Mouse (Mus musculus): ENCODE data around the gene Amt. TPM values are rescaled to one million over a fixed set of nuclear protein-coding genes. Genes with fewer than 3 reads are reported as not detected.
"Not testable (repeated sequence)": the region's sequence is repeated elsewhere in the genome, so short reads cannot be mapped to it uniquely, and the experiment has no call there.

The Amt gene
- polyA plus RNA-seq, 1 experiment from 2014 or later = 14.4 TPM

GRCm38 (mm10) chr9:108274476-108275330, 21.9 kb upstream of the Amt start:
- Histone ChIP-seq H3K4me2 (ENCODE audit: low read depth, low read length) (no peak overlapping the region), H3K27ac (ENCODE audit: low read length) (no peak overlapping the region), H3K9me3 (replicated peaks; ENCODE audit: control insufficient read depth, low read length) (no peaks in the 10 kb centered on the region), H3K36me3 (ENCODE audit: control insufficient read depth, insufficient read depth) (no peaks in the 10 kb centered on the region), H3K9ac (ENCODE audit: low read depth, low read length) (no peak overlapping the region), H3K27me3 (ENCODE audit: control insufficient read depth, insufficient read depth, low read depth, low read length) (no peaks in the 10 kb centered on the region), H3K4me3 (ENCODE audit: low read depth, low read length) (no peak overlapping the region), H3K4me1 (ENCODE audit: control insufficient read depth, low read depth, low read length) (peaks cover 6% of the 10 kb centered on the region)
- 55% methylated on average over 5 of the region's 5 CpGs for WGBS (ENCODE audit: insufficient replicate concordance)
- ATAC-seq (ENCODE audit: low read depth) = peak; percentile 72

- H3K9ac ChIP-seq (ENCODE audit: low read depth, low read length) = no peak overlapping the region
- no peak overlapping the region for H3K4me2 ChIP-seq (ENCODE audit: low read depth, low read length)
- H3K9me3 ChIP-seq (replicated peaks; ENCODE audit: control insufficient read depth, low read length) = no peaks in the 10 kb centered on the region
- peaks cover 6% of the 10 kb centered on the region for H3K4me1 ChIP-seq (ENCODE audit: control insufficient read depth, low read depth, low read length)
- WGBS (ENCODE audit: insufficient replicate concordance) = 40% methylated on average over 6 of the region's 6 CpGs
- H3K27ac ChIP-seq (ENCODE audit: low read length) = no peak overlapping the region
- H3K27me3 ChIP-seq (ENCODE audit: control insufficient read depth, insufficient read depth, low read depth, low read length) = no peaks in the 10 kb centered on the region
- no peak overlapping the region for H3K4me3 ChIP-seq (ENCODE audit: low read depth, low read length)
- ATAC-seq (ENCODE audit: low read depth) = no peak
- H3K36me3 ChIP-seq (ENCODE audit: control insufficient read depth, insufficient read depth) = no peaks in the 10 kb centered on the region
Measured at GRCm38 (mm10) chr9:108275331-108275659, 21.4 kb upstream of the Amt start.

- H3K9ac ChIP-seq (ENCODE audit: low read depth, low read length) = no peak overlapping the region
- H3K4me2 ChIP-seq (ENCODE audit: low read depth, low read length) = no peak overlapping the region
- no peaks in the 10 kb centered on the region for H3K27me3 ChIP-seq (ENCODE audit: control insufficient read depth, insufficient read depth, low read depth, low read length)
- 54% methylated on average over 10 of the region's 10 CpGs for WGBS (ENCODE audit: insufficient replicate concordance)
- no peaks in the 10 kb centered on the region for H3K9me3 ChIP-seq (replicated peaks; ENCODE audit: control insufficient read depth, low read length)
- no peaks in the 10 kb centered on the region for H3K36me3 ChIP-seq (ENCODE audit: control insufficient read depth, insufficient read depth)
- ATAC-seq (ENCODE audit: low read depth) = no peak
- no peak overlapping the region for H3K27ac ChIP-seq (ENCODE audit: low read length)
- H3K4me3 ChIP-seq (ENCODE audit: low read depth, low read length) = no peak overlapping the region
- H3K4me1 ChIP-seq (ENCODE audit: control insufficient read depth, low read depth, low read length) = peaks cover 6% of the 10 kb centered on the region; the same call in 1 of the 2 replicates
Measured at GRCm38 (mm10) chr9:108278697-108279450, 17.8 kb upstream of the Amt start.

GRCm38 (mm10) chr9:108280071-108280828, 16.4 kb upstream of the Amt start:
- no peaks in the 10 kb centered on the region for H3K36me3 ChIP-seq (ENCODE audit: control insufficient read depth, insufficient read depth)
- H3K9me3 ChIP-seq (replicated peaks; ENCODE audit: control insufficient read depth, low read length) = no peaks in the 10 kb centered on the region
- ATAC-seq (ENCODE audit: low read depth) = peak; percentile 42; the same call in 1 of the 2 replicates
- WGBS (ENCODE audit: insufficient replicate concordance) = 26% methylated on average over 8 of the region's 8 CpGs
- 0 out of 2 replicates have a peak overlapping the region, but pooled peaks have one; percentile 32 for H3K27ac ChIP-seq (ENCODE audit: low read length)
- no peak overlapping the region for H3K4me2 ChIP-seq (ENCODE audit: low read depth, low read length)
- H3K27me3 ChIP-seq (ENCODE audit: control insufficient read depth, insufficient read depth, low read depth, low read length) = no peaks in the 10 kb centered on the region
- H3K9ac ChIP-seq (ENCODE audit: low read depth, low read length) = no peak overlapping the region
- no peak overlapping the region for H3K4me3 ChIP-seq (ENCODE audit: low read depth, low read length)
- H3K4me1 ChIP-seq (ENCODE audit: control insufficient read depth, low read depth, low read length) = peaks cover under 1% of the 10 kb centered on the region; the same call in 1 of the 2 replicates

- no peak overlapping the region for H3K27ac ChIP-seq (ENCODE audit: low read length)
- H3K4me2 ChIP-seq (ENCODE audit: low read depth, low read length) = no peak overlapping the region
- H3K36me3 ChIP-seq (ENCODE audit: control insufficient read depth, insufficient read depth) = no peaks in the 10 kb centered on the region
- no peaks in the 10 kb centered on the region for H3K27me3 ChIP-seq (ENCODE audit: control insufficient read depth, insufficient read depth, low read depth, low read length)
- peaks cover 3% of the 10 kb centered on the region; the same call in 1 of the 2 replicates for H3K4me1 ChIP-seq (ENCODE audit: control insufficient read depth, low read depth, low read length)
- WGBS (ENCODE audit: insufficient replicate concordance) = 8% methylated on average over 6 of the region's 6 CpGs
- no peak overlapping the region for H3K9ac ChIP-seq (ENCODE audit: low read depth, low read length)
- H3K9me3 ChIP-seq (replicated peaks; ENCODE audit: control insufficient read depth, low read length) = no peaks in the 10 kb centered on the region
- peak; percentile 82 for ATAC-seq (ENCODE audit: low read depth)
- H3K4me3 ChIP-seq (ENCODE audit: low read depth, low read length) = no peak overlapping the region
Measured at GRCm38 (mm10) chr9:108284410-108284809, 12.2 kb upstream of the Amt start.

GRCm38 (mm10) chr9:108287526-108288238, 9.0 kb upstream of the Amt start:
- H3K4me3 ChIP-seq (ENCODE audit: low read depth, low read length); ATAC-seq (ENCODE audit: low read depth); H3K27ac ChIP-seq (ENCODE audit: low read length); H3K27me3 ChIP-seq (ENCODE audit: control insufficient read depth, insufficient read depth, low read depth, low read length); H3K9me3 ChIP-seq (replicated peaks; ENCODE audit: control insufficient read depth, low read length); H3K9ac ChIP-seq (ENCODE audit: low read depth, low read length); H3K36me3 ChIP-seq (ENCODE audit: control insufficient read depth, insufficient read depth); H3K4me2 ChIP-seq (ENCODE audit: low read depth, low read length): not testable (repeated sequence)
- whole genome bisulfite sequencing (ENCODE audit: insufficient replicate concordance) = 91% methylated on average over 4 of the region's 6 CpGs
- H3K4me1 ChIP-seq (ENCODE audit: control insufficient read depth, low read depth, low read length) = peaks cover 12% of the 10 kb centered on the region

- H3K4me2 ChIP-seq (ENCODE audit: low read depth, low read length) = peak overlapping the region; percentile 88
- no peak for ATAC-seq (ENCODE audit: low read depth)
- H3K4me3 ChIP-seq (ENCODE audit: low read depth, low read length) = no peak overlapping the region
- no peak overlapping the region for H3K9ac ChIP-seq (ENCODE audit: low read depth, low read length)
- H3K4me1 ChIP-seq (ENCODE audit: control insufficient read depth, low read depth, low read length) = peaks cover 12% of the 10 kb centered on the region
- H3K9me3 ChIP-seq (replicated peaks; ENCODE audit: control insufficient read depth, low read length) = no peaks in the 10 kb centered on the region
- H3K27me3 ChIP-seq (ENCODE audit: control insufficient read depth, insufficient read depth, low read depth, low read length) = no peaks in the 10 kb centered on the region
- H3K27ac ChIP-seq (ENCODE audit: low read length) = no peak overlapping the region
- WGBS (ENCODE audit: insufficient replicate concordance) = 40% methylated on average over 2 of the region's 2 CpGs
- no peaks in the 10 kb centered on the region for H3K36me3 ChIP-seq (ENCODE audit: control insufficient read depth, insufficient read depth)
Measured at GRCm38 (mm10) chr9:108289347-108289746, 7.3 kb upstream of the Amt start.

- peak within 1 kb of the TSS; percentile 88 for H3K4me2 ChIP-seq (ENCODE audit: low read depth, low read length)
- peak within 1 kb of the TSS; percentile 58 for H3K9ac ChIP-seq (ENCODE audit: low read depth, low read length)
- peak within 1 kb of the TSS; percentile 75 for H3K27ac ChIP-seq (ENCODE audit: low read length)
- 2% methylated on average over 32 of the region's 32 CpGs for WGBS (ENCODE audit: insufficient replicate concordance)
- peak within 1 kb of the TSS; percentile 71 for H3K4me3 ChIP-seq (ENCODE audit: low read depth, low read length)
- ATAC-seq (ENCODE audit: low read depth) = peak; percentile 100
- H3K4me1 ChIP-seq (ENCODE audit: control insufficient read depth, low read depth, low read length) = peaks cover 12% of the 10 kb centered on the region
- no peaks in the 10 kb centered on the region for H3K36me3 ChIP-seq (ENCODE audit: control insufficient read depth, insufficient read depth)
- no peaks in the 10 kb centered on the region for H3K27me3 ChIP-seq (ENCODE audit: control insufficient read depth, insufficient read depth, low read depth, low read length)
- H3K9me3 ChIP-seq (replicated peaks; ENCODE audit: control insufficient read depth, low read length) = no peaks in the 10 kb centered on the region
Measured at GRCm38 (mm10) chr9:108290016-108290750, 6.5 kb upstream of the Amt start, which contains the start of gene Nicn1. Nicn1 (plus strand) TSS chr9:108290429.
